Mouse (Mus musculus): ENCODE results near the gene Eva1b. TPM values are rescaled to one million over a fixed set of nuclear protein-coding genes. Genes with fewer than 3 reads are reported as not detected.

The Eva1b gene
- polyA plus RNA-seq, 1 experiment from 2014 or later, result 36.0 TPM

GRCm38 (mm10) chr4:126155869-126156268 lies 8.3 kb downstream of the Eva1b start:
- Histone ChIP-seq H3K4me3 (ENCODE audit: low read depth, low read length) (no peak overlapping the region), H3K27me3 (ENCODE audit: control insufficient read depth, insufficient read depth, low read length) (no peaks in the 10 kb centered on the region), H3K9ac (ENCODE audit: low read depth, low read length) (no peak overlapping the region), H3K4me1 (replicated peaks; ENCODE audit: control insufficient read depth, insufficient read depth, low read length) (no peaks in the 10 kb centered on the region), H3K4me2 (replicated peaks; ENCODE audit: low read depth, low read length) (no peak overlapping the region), H3K27ac (ENCODE audit: low read depth, low read length) (peak overlapping the region; percentile 49; the same call in 1 of the 2 replicates), H3K9me3 (ENCODE audit: control insufficient read depth, low read length) (no peaks in the 10 kb centered on the region), H3K36me3 (ENCODE audit: control insufficient read depth, insufficient read depth, low read length) (no peaks in the 10 kb centered on the region)
- 59% methylated on average over 2 of the region's 2 CpGs for WGBS
- DNase-seq (ENCODE audit: low spot score) (no peak), ATAC-seq (ENCODE audit: low FRiP score) (no peak)

- no peak overlapping the region for H3K27ac ChIP-seq (ENCODE audit: low read depth, low read length)
- H3K4me1 ChIP-seq (replicated peaks; ENCODE audit: control insufficient read depth, insufficient read depth, low read length), result no peaks in the 10 kb centered on the region
- H3K9me3 ChIP-seq (ENCODE audit: control insufficient read depth, low read length), result no peaks in the 10 kb centered on the region
- WGBS, result 58% methylated on average over 5 of the region's 5 CpGs
- no peaks in the 10 kb centered on the region for H3K27me3 ChIP-seq (ENCODE audit: control insufficient read depth, insufficient read depth, low read length)
- H3K4me2 ChIP-seq (replicated peaks; ENCODE audit: low read depth, low read length), result no peak overlapping the region
- H3K4me3 ChIP-seq (ENCODE audit: low read depth, low read length), result no peak overlapping the region
- DNase-seq (ENCODE audit: low spot score) (peak; percentile 36), ATAC-seq (ENCODE audit: low FRiP score) (no peak)
- H3K9ac ChIP-seq (ENCODE audit: low read depth, low read length), result no peak overlapping the region
- no peaks in the 10 kb centered on the region for H3K36me3 ChIP-seq (ENCODE audit: control insufficient read depth, insufficient read depth, low read length)
These were observed 9.1 kb downstream of the Eva1b start for GRCm38 (mm10) chr4:126156617-126157016.

GRCm38 (mm10) chr4:126157562-126157961 lies 10.0 kb downstream of the Eva1b start:
- no peak for DNase-seq (ENCODE audit: low spot score)
- 90% methylated on average over 6 of the region's 6 CpGs for WGBS
- no peak overlapping the region for H3K27ac ChIP-seq (ENCODE audit: low read depth, low read length)

GRCm38 (mm10) chr4:126159455-126159854 lies 11.9 kb downstream of the Eva1b start:
- Histone ChIP-seq H3K4me3 (ENCODE audit: low read depth, low read length) (no peak overlapping the region), H3K9ac (ENCODE audit: low read depth, low read length) (no peak overlapping the region), H3K27ac (ENCODE audit: low read depth, low read length) (no peak overlapping the region), H3K9me3 (ENCODE audit: control insufficient read depth, low read length) (no peaks in the 10 kb centered on the region), H3K27me3 (ENCODE audit: control insufficient read depth, insufficient read depth, low read length) (no peaks in the 10 kb centered on the region), H3K4me1 (replicated peaks; ENCODE audit: control insufficient read depth, insufficient read depth, low read length) (0 out of 2 replicates have a peak, but pooled peaks cover 6% of the 10 kb centered on the region), H3K36me3 (ENCODE audit: control insufficient read depth, insufficient read depth, low read length) (no peaks in the 10 kb centered on the region), H3K4me2 (replicated peaks; ENCODE audit: low read depth, low read length) (no peak overlapping the region)
- DNase-seq (ENCODE audit: low spot score) (no peak), ATAC-seq (ENCODE audit: low FRiP score) (no peak)
- WGBS, result 71% methylated on average over 8 of the region's 8 CpGs

More at GRCm38 (mm10) chr4:126157562-126157961, 10.0 kb downstream of the Eva1b start:
- H3K27me3 ChIP-seq (ENCODE audit: control insufficient read depth, insufficient read depth, low read length), result no peaks in the 10 kb centered on the region
- no peak overlapping the region for H3K9ac ChIP-seq (ENCODE audit: low read depth, low read length)
- no peak overlapping the region for H3K4me3 ChIP-seq (ENCODE audit: low read depth, low read length)
- H3K9me3 ChIP-seq (ENCODE audit: control insufficient read depth, low read length), result no peaks in the 10 kb centered on the region
- no peak for ATAC-seq (ENCODE audit: low FRiP score)
- H3K4me2 ChIP-seq (replicated peaks; ENCODE audit: low read depth, low read length), result no peak overlapping the region
- no peaks in the 10 kb centered on the region for H3K36me3 ChIP-seq (ENCODE audit: control insufficient read depth, insufficient read depth, low read length)
- H3K4me1 ChIP-seq (replicated peaks; ENCODE audit: control insufficient read depth, insufficient read depth, low read length), result no peaks in the 10 kb centered on the region

- no peak overlapping the region for H3K4me2 ChIP-seq (replicated peaks; ENCODE audit: low read depth, low read length)
- H3K4me1 ChIP-seq (replicated peaks; ENCODE audit: control insufficient read depth, insufficient read depth, low read length), result 0 out of 2 replicates have a peak, but pooled peaks cover 6% of the 10 kb centered on the region
- no peak overlapping the region for H3K27ac ChIP-seq (ENCODE audit: low read depth, low read length)
- no peaks in the 10 kb centered on the region for H3K27me3 ChIP-seq (ENCODE audit: control insufficient read depth, insufficient read depth, low read length)
- H3K9me3 ChIP-seq (ENCODE audit: control insufficient read depth, low read length), result no peaks in the 10 kb centered on the region
- no peak overlapping the region for H3K9ac ChIP-seq (ENCODE audit: low read depth, low read length)
- no peak overlapping the region for H3K4me3 ChIP-seq (ENCODE audit: low read depth, low read length)
- ATAC-seq (ENCODE audit: low FRiP score), result no peak
- H3K36me3 ChIP-seq (ENCODE audit: control insufficient read depth, insufficient read depth, low read length), result no peaks in the 10 kb centered on the region
- DNase-seq (ENCODE audit: low spot score), result no peak
- 89% methylated on average over 8 of the region's 8 CpGs for WGBS
These were observed 13.4 kb downstream of the Eva1b start for GRCm38 (mm10) chr4:126160981-126161380.

- H3K9me3 ChIP-seq (ENCODE audit: control insufficient read depth, low read length), result no peaks in the 10 kb centered on the region
- H3K4me3 ChIP-seq (ENCODE audit: low read depth, low read length), result no peak overlapping the region
- 92% methylated on average over 6 of the region's 6 CpGs for WGBS
- DNase-seq (ENCODE audit: low spot score), result no peak
- H3K27ac ChIP-seq (ENCODE audit: low read depth, low read length), result no peak overlapping the region
- H3K36me3 ChIP-seq (ENCODE audit: control insufficient read depth, insufficient read depth, low read length), result peaks cover 1% of the 10 kb centered on the region; the same call in 1 of the 2 replicates
- no peak overlapping the region for H3K9ac ChIP-seq (ENCODE audit: low read depth, low read length)
- H3K4me1 ChIP-seq (replicated peaks; ENCODE audit: control insufficient read depth, insufficient read depth, low read length), result 0 out of 2 replicates have a peak, but pooled peaks cover 6% of the 10 kb centered on the region
- no peak for ATAC-seq (ENCODE audit: low FRiP score)
- no peak overlapping the region for H3K4me2 ChIP-seq (replicated peaks; ENCODE audit: low read depth, low read length)
- H3K27me3 ChIP-seq (ENCODE audit: control insufficient read depth, insufficient read depth, low read length), result no peaks in the 10 kb centered on the region
These were observed 13.9 kb downstream of the Eva1b start for GRCm38 (mm10) chr4:126161456-126161855.

GRCm38 (mm10) chr4:126161986-126162385 lies 14.4 kb downstream of the Eva1b start:
- no peak overlapping the region for H3K4me3 ChIP-seq (ENCODE audit: low read depth, low read length)

GRCm38 (mm10) chr4:126162544-126163066 lies 15.1 kb downstream of the Eva1b start:
- H3K27ac ChIP-seq (ENCODE audit: low read depth, low read length), result no peak overlapping the region

More at GRCm38 (mm10) chr4:126161986-126162385, 14.4 kb downstream of the Eva1b start:
- Histone ChIP-seq H3K4me1 (replicated peaks; ENCODE audit: control insufficient read depth, insufficient read depth, low read length) (0 out of 2 replicates have a peak, but pooled peaks cover 6% of the 10 kb centered on the region), H3K4me2 (replicated peaks; ENCODE audit: low read depth, low read length) (no peak overlapping the region), H3K9ac (ENCODE audit: low read depth, low read length) (no peak overlapping the region; the same call in 1 of the 2 replicates), H3K9me3 (ENCODE audit: control insufficient read depth, low read length) (no peaks in the 10 kb centered on the region), H3K36me3 (ENCODE audit: control insufficient read depth, insufficient read depth, low read length) (peaks cover 6% of the 10 kb centered on the region; the same call in 1 of the 2 replicates), H3K27ac (ENCODE audit: low read depth, low read length) (no peak overlapping the region), H3K27me3 (ENCODE audit: control insufficient read depth, insufficient read depth, low read length) (no peaks in the 10 kb centered on the region)
- DNase-seq (ENCODE audit: low spot score) (no peak), ATAC-seq (ENCODE audit: low FRiP score) (0 out of 2 replicates have a peak, but pooled peaks have one; percentile 15)
- WGBS, result 56% methylated on average over 9 of the region's 9 CpGs

More at GRCm38 (mm10) chr4:126162544-126163066, 15.1 kb downstream of the Eva1b start:
- WGBS, result 1% methylated on average over 36 of the region's 44 CpGs
- Histone ChIP-seq H3K36me3 (ENCODE audit: control insufficient read depth, insufficient read depth, low read length) (peaks cover 6% of the 10 kb centered on the region; the same call in 1 of the 2 replicates), H3K4me1 (replicated peaks; ENCODE audit: control insufficient read depth, insufficient read depth, low read length) (0 out of 2 replicates have a peak, but pooled peaks cover 6% of the 10 kb centered on the region), H3K27me3 (ENCODE audit: control insufficient read depth, insufficient read depth, low read length) (no peaks in the 10 kb centered on the region), H3K4me2 (replicated peaks; ENCODE audit: low read depth, low read length) (peak overlapping the region; percentile 99), H3K9me3 (ENCODE audit: control insufficient read depth, low read length) (no peaks in the 10 kb centered on the region), H3K9ac (ENCODE audit: low read depth, low read length) (peak overlapping the region; percentile 70), H3K4me3 (ENCODE audit: low read depth, low read length) (peak overlapping the region; percentile 49)
- peak; percentile 79 for DNase-seq (ENCODE audit: low spot score)
- peak; percentile 90 for ATAC-seq (ENCODE audit: low FRiP score)
